Mouse (Mus musculus) lung, adult 2 months (tissue): Measurements from ENCODE around the gene Npr2.
A peak's percentile ranks its signal among the peaks of the same experiment; 100 is the strongest.

Experiments
- CTCF ChIP-seq: fragments of 200-500 bp; IDR thresholded peaks from 2 replicates; pipeline ENCODE4 v1.5.1; 2011; ENCODE audit warnings: mild to moderate bottlenecking, low read length, control low read depth; ENCODE audit not compliant: insufficient read depth
- POLR2A ChIP-seq: fragments of 200-500 bp; IDR thresholded peaks from 2 replicates; pipeline ENCODE4 v1.6.1; 2011; ENCODE audit warnings: low read depth, mild to moderate bottlenecking, control low read depth, low read length, borderline replicate concordance; ENCODE audit errors: extremely low read depth

GRCm38 (mm10) chr4:43668782-43669427 lies 37.2 kb downstream of the Npr2 start, which contains the start of the genes Tmem8b and Fam221b:
- TF ChIP-seq CTCF (no peak), POLR2A (peak; percentile 57; the same call in 1 of the 2 replicates)
